In the genomic region with DNA sequence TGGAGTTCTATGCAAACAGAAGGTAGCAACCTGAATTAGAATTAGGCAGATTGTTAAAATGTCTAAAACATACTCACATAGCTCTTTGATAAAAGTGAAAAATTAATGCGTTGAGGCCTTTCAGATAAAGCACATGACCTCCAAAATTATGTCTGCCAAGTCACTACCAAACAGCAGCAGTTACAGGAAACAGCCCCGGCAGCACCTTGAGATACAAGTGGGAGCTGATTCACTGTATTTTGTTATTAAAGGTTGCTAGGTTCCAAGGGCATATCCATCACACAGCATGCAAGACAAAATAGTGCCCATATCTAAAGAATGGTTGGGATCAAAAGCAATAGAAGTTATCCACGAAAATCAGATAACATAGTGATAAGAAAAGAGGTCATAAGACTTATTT, we compare ENCODE assay signal across 13 mouse cellular contexts.
"Had no signal": no experiment of that assay in that cellular context is flagged by ENCODE, and none has a peak within 500 bp of the region (broad histone marks: within the 10 kb centered on the region; RNA-seq: fewer than 3 reads in every experiment).

No protein-coding gene starts in this region.

- DNase-seq: heart, postnatal 10 days; heart, postnatal 36 days; heart, postnatal 4 days; kidney, adult 18-20 months; kidney, adult 8-10 months; layer of hippocampus, adult 9-11 months; layer of hippocampus, postnatal 36 days had no signal

- ATAC-seq: hindbrain, embryonic 16.5 days; hindbrain, postnatal 0 days; inflammation-experienced regulatory T-cells, adult 6 months; intestine, embryonic 15.5 days; intestine, embryonic 16.5 days; intestine, postnatal 0 days had no signal
